Mouse (Mus musculus) lung, postnatal 0 days (tissue): ENCODE measurements around the gene Ephb2. TPM values are rescaled to one million over a fixed set of nuclear protein-coding genes. Genes with fewer than 3 reads are reported as not detected.
A peak's percentile ranks its signal among the peaks of the same experiment; 100 is the strongest.

Experiments used
- ATAC-seq: fragments of 200-750 bp; cut with Nextera tagmentation; 2 replicates; pipeline ENCODE4 v1.8.0; 2017; ENCODE audit warnings: moderate library complexity
- DNase-seq: peaks from one replicate; pipeline ENCODE4 v3.0.0-alpha.2; 2016; ENCODE audit warnings: low spot score
- H3K27ac ChIP-seq: fragments of 300-500 bp; sonication (generic); 2 replicates; pipeline ENCODE4 v1.5.1; 2014; ENCODE audit warnings: antibody characterized with exemption, mild to moderate bottlenecking, low read length, mixed read lengths
- H3K27me3 ChIP-seq: fragments of 300-500 bp; sonication (generic); replicated peaks from 2 replicates; pipeline ENCODE4 v1.6.1; 2014; ENCODE audit warnings: low read length, mixed read lengths; ENCODE audit not compliant: insufficient read depth
- H3K36me3 ChIP-seq: fragments of 300-500 bp; sonication (generic); 2 replicates; pipeline ENCODE4 v1.6.1; 2014; ENCODE audit warnings: low read length, mixed read lengths; ENCODE audit not compliant: insufficient read depth
- H3K4me1 ChIP-seq: fragments of 300-500 bp; sonication (generic); 2 replicates; pipeline ENCODE4 v1.6.1; 2014; ENCODE audit warnings: antibody characterized with exemption, low read depth, low read length, mixed read lengths; ENCODE audit not compliant: insufficient read depth
- H3K4me2 ChIP-seq: fragments of 300-500 bp; sonication (generic); replicated peaks from 2 replicates; pipeline ENCODE4 v1.6.1; 2014; ENCODE audit warnings: low read depth, mild to moderate bottlenecking, low read length, moderate library complexity, mixed read lengths
- H3K4me3 ChIP-seq: fragments of 300-500 bp; sonication (generic); 2 replicates; pipeline ENCODE4 v1.5.1; 2014; ENCODE audit warnings: low read depth, low read length
- H3K9ac ChIP-seq: fragments of 300-500 bp; sonication (generic); replicated peaks from 2 replicates; pipeline ENCODE4 v1.6.1; 2014; ENCODE audit warnings: low read depth, mild to moderate bottlenecking
- H3K9me3 ChIP-seq: fragments of 300-500 bp; sonication (generic); 2 replicates; pipeline ENCODE4 v1.6.1; 2016; ENCODE audit warnings: low read length, mixed read lengths
- CTCF ChIP-seq: IDR thresholded peaks from 2 replicates; pipeline ENCODE4 v1.5.1; 2016; ENCODE audit warnings: antibody characterized with exemption, mild to moderate bottlenecking
- EP300 ChIP-seq: IDR thresholded peaks from 2 replicates; pipeline ENCODE4 v1.6.1; 2016; ENCODE audit warnings: antibody characterized with exemption, mild to moderate bottlenecking, control low read depth
- WGBS: fragments of 180-500 bp; shearing (Covaris S2); extraction: QIAGEN DNeasy Blood & Tissue Kit; methylation state at CpG from one replicate; pipeline ENCODE4 v1.1.7; 2014; 5-methylcytosine and 5-hydroxymethylcytosine counted together
- polyA plus RNA-seq: library from polyadenylated mRNA; unstranded; fragments of >200 nt; fragmentation: Nextera tagmentation; extraction: Ambion mirVana; gene quantifications from 2 replicates; pipeline ENCODE4 v1.2.1, GENCODE M21; 2015

Ephb2 gene
- polyA plus RNA-seq, 1 experiment from 2014 or later: 0.63 TPM

DNA sequence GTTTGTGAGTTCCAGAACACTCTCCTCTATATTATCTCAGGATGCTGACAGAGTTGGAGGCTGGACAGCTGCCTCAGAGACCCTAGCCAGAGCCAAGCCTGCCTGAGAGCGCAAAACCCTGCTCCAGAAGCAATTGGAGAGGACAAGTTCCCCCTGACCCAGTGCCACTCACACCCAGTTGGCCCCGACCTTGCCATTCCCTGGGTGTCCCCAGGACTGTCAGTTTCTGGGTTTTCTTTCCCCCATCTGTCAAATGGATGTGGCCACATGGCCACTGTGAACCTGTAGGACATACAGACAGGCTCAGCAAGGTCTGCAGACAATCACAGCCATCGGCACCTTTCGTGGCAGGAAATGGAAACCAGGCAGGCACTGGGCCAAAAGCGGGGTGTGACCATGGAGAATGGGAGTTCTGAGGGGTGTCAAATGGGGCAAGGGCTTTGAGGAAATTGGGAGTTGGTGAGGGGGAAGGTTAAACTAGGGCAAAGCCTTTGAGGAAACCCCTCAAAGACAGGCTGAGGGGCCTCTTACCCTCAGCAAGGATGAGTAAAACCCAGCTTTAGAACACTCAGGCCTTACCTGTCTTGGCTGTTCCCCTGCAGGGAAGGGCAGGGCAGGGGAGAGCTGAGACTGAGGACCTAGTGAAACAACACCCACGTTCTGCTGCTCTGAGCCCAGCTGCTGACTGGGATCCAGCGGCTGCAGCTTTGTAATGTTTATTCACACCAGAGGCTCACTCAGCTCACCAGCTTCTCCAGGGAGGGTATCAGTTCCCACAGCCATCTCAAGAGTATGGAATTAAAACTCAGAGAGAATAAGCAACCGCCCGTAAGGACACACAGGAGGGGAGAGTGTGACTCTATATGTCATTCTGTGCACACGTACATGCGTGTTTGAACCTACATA lies 6.9 kb downstream of the Ephb2 start:
- Histone ChIP-seq H3K27me3 (no peaks in the 10 kb centered on the region), H3K4me3 (no peak overlapping the region), H3K9ac (no peak overlapping the region), H3K4me1 (peaks cover 4% of the 10 kb centered on the region; the same call in 1 of the 2 replicates), H3K9me3 (no peaks in the 10 kb centered on the region), H3K27ac (no peak overlapping the region), H3K36me3 (no peaks in the 10 kb centered on the region), H3K4me2 (no peak overlapping the region)
- 27% methylated on average over 11 of the region's 11 CpGs for WGBS
- ATAC-seq (no peak), DNase-seq (no peak)
- TF ChIP-seq EP300: no peak
- TF ChIP-seq CTCF: no peak

DNA sequence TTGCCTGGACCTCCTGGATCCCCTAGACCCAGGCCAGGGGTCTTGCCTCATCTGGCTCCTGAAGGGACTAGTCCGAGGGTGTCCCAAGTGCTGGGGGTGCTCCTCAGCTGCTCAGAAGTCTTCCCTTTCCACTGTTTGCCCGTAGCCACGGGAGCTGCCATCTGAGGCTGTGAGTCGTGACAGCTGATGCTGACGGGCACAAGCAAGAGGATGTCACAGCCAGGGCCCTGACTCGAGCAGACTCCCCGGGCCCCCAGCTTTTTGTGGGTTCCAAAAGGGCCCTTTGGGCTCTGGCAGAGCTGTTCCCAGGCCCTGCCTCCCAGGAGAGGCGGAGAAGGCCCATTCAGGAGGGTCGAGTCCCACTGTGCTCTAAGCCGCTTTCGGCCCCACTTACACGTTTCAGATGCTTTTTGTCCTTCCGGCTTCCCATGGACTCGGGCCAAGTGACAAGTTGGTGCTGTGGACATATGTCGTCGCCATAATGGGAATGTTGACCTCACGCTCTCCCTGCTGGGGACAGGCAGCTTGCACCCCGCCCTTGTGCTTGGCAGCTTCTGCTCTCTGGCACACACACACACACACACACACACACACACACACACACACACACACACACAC lies 10.7 kb downstream of the Ephb2 start:
- no peak overlapping the region for H3K9ac ChIP-seq
- H3K4me1 ChIP-seq: peaks cover 4% of the 10 kb centered on the region; the same call in 1 of the 2 replicates
- WGBS: 43% methylated on average over 18 of the region's 18 CpGs

DNA sequence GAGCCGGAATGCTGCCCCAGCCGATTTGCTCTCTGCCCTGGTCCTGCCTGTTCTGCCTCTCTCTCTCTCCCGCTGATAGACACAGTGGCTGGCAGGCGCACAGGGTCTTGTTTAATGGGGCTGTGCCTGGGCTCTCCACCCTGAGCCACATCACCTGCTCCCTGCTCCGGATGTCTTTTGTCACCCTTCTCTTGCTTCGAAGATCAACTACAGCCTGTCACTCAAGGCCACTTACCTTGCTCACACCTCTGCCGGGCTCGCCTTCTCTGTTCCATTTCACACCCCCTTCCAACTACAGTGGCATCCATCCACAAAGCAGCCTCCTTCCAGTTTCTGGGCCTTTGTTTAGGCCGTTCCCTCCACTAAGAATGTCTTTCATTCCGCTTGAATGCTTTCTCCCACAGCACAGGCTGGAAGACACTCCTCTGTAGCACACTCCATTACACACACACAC lies 15.7 kb downstream of the Ephb2 start:
- ATAC-seq: no peak
- Histone ChIP-seq H3K4me1 (0 out of 2 replicates have a peak, but pooled peaks cover 3% of the 10 kb centered on the region), H3K9me3 (no peaks in the 10 kb centered on the region), H3K4me3 (no peak overlapping the region), H3K27me3 (no peaks in the 10 kb centered on the region), H3K9ac (no peak overlapping the region), H3K4me2 (no peak overlapping the region), H3K27ac (no peak overlapping the region), H3K36me3 (no peaks in the 10 kb centered on the region)
- TF ChIP-seq CTCF (no peak), EP300 (no peak)
- DNase-seq: no peak
- WGBS: 46% methylated on average over 9 of the region's 10 CpGs

More for the DNA sequence above, 10.7 kb downstream of the Ephb2 start:
- Histone ChIP-seq H3K36me3 (no peaks in the 10 kb centered on the region), H3K4me3 (no peak overlapping the region), H3K4me2 (no peak overlapping the region), H3K27me3 (no peaks in the 10 kb centered on the region), H3K27ac (no peak overlapping the region), H3K9me3 (no peaks in the 10 kb centered on the region)
- peak; percentile 62 for DNase-seq
- peak; percentile 70 for ATAC-seq
- TF ChIP-seq CTCF (no peak), EP300 (no peak)

DNA sequence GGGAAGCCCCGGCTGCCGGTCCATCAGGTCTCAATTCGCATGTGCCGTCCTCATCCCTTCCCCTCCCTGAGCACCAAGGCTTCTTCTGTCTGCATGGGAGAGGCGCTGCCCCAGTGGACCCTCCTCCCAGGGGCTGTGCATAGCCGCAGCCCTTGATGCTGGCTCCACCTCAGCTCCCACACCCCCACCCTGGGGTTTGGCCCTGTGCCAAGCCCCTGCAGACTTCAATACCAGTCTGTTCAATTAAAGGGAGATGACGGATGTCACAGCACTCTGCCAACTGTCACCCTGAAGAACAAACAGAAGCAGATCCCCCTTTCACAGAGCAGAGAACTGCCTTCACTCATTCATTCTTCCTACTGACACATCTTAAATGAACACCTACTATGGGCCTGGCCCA lies 19.1 kb downstream of the Ephb2 start:
- Histone ChIP-seq H3K27me3 (no peaks in the 10 kb centered on the region), H3K9ac (no peak overlapping the region), H3K4me2 (no peak overlapping the region), H3K36me3 (no peaks in the 10 kb centered on the region), H3K4me1 (no peaks in the 10 kb centered on the region), H3K27ac (no peak overlapping the region), H3K9me3 (no peaks in the 10 kb centered on the region), H3K4me3 (no peak overlapping the region)
- WGBS: 31% methylated on average over 7 of the region's 7 CpGs
- no peak for TF ChIP-seq CTCF
- TF ChIP-seq EP300: no peak
- ATAC-seq (no peak), DNase-seq (no peak)

DNA sequence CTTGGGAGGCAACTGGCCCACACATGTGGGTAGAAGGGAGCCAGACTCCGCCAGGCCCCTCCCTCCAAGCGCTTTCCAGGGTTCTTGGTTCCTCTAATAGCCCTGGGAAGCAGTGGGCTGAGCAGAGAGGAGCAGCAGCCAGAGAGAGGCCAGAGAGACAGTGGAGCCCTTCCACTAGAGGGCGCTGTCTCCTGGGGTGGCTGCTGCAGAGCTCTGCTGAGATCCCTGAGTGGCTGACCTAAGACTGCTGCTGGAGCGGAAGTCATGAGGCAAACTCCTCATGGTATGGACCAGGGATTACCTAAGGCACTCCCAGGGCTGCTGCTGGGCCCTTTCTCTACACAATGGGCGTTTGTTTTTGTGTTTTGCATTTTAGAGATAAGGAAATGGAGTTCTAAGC lies 20.4 kb downstream of the Ephb2 start:
- Histone ChIP-seq H3K4me1 (no peaks in the 10 kb centered on the region), H3K4me2 (no peak overlapping the region), H3K4me3 (no peak overlapping the region), H3K9ac (no peak overlapping the region), H3K27ac (no peak overlapping the region), H3K27me3 (no peaks in the 10 kb centered on the region), H3K36me3 (no peaks in the 10 kb centered on the region), H3K9me3 (no peaks in the 10 kb centered on the region)
- ATAC-seq (no peak), DNase-seq (no peak)
- WGBS: 54% methylated on average over 4 of the region's 5 CpGs
- no peak for TF ChIP-seq EP300
- peak; percentile 59 for TF ChIP-seq CTCF

DNA sequence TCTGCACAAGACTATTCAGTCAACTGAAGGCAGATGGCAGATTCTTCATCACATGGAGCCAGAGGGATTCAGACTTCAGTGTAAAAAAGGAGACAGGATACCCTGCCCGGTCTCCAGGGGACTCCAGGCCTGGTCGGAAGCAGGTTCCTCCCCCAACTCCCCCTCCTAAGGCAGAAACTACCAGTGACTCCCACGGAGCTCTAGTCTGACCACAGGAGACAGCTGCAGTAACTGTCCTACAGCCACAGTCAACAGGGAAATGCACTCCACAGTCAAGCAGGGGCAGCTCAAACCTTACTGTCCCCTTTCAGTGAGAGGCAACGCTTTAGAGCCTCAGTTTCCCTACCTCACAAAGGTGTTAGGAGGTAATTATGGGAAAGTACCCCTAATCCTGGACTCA lies 23.2 kb downstream of the Ephb2 start:
- DNase-seq (no peak), ATAC-seq (no peak)
- Histone ChIP-seq H3K4me1 (no peaks in the 10 kb centered on the region), H3K36me3 (no peaks in the 10 kb centered on the region), H3K27ac (no peak overlapping the region), H3K4me2 (no peak overlapping the region), H3K4me3 (no peak overlapping the region), H3K9ac (no peak overlapping the region), H3K9me3 (no peaks in the 10 kb centered on the region), H3K27me3 (no peaks in the 10 kb centered on the region)
- WGBS: 59% methylated on average over 4 of the region's 4 CpGs
- TF ChIP-seq CTCF: no peak
- no peak for TF ChIP-seq EP300
